Mouse (Mus musculus): ENCODE results near the gene Meis1.

DNA sequence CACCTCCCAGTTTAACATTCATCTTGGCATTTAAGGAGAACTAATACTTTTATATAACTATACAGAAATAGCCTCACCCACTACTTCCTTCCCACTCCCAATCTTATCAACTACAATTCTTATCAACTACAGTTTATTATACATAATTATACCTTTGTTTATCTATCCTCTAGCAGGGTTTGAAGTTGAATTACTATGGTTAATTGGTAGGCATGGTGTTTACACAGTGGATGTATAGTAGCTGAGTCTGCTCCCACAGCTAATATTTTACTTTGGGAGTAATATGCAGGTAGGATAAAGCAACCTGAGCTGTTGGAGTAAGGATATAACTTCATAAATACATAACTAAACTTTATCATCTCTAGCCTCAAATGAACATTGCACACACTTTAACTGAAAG is 188.7 kb downstream of the Meis1 start:
- no peak for TF ChIP-seq POLR2A (IDR thresholded peaks at IDR 0.05; ENCODE audit: insufficient read depth, low read depth, low read length)
- TF ChIP-seq CTCF (IDR thresholded peaks at IDR 0.05; ENCODE audit: insufficient read depth, low read depth, low read length): no peak
